ENCODE assay signal across 13 mouse cellular contexts in genomic region chr1:191639200-191639807, GRCm38 (mm10).
DNase-seq lines count a peak whose midpoint lies in the region.
"Had no signal": no experiment of that assay in that cellular context is flagged by ENCODE, and none has a peak within 500 bp of the region (broad histone marks: within the 10 kb centered on the region; RNA-seq: fewer than 3 reads in every experiment).

No protein-coding gene starts in this region.

- intact Hi-C loops in left cerebral cortex, postnatal 36 days (cut with DNase I): no loop called here

- DNase-seq in frontal cortex, postnatal 36 days (ENCODE audit: low spot score in 2 of 2): peak; percentile 42 to 70
- DNase-seq in frontal cortex, postnatal 25 days (ENCODE audit: low spot score in 2 of 2): no peak
- peak; percentile 26 to 50 for DNase-seq in right cerebral cortex, adult 2 months (ENCODE audit: low spot score in 2 of 2)
- DNase-seq in right cerebral cortex, postnatal 14 days: no peak
- peak; percentile 45 to 49 for DNase-seq in left cerebral cortex, postnatal 36 days (ENCODE audit: low spot score in 2 of 2)
- no peak for DNase-seq in cerebellum, postnatal 25 days
- DNase-seq in natural killer cell, adult 2 months (ENCODE audit: low spot score in 2 of 2): no peak
- DNase-seq in embryo, embryonic 10.5 days (ENCODE audit: low spot score): no peak
- DNase-seq: adrenal gland, postnatal 10 days; cerebellum, adult 18-20 months; gastrocnemius, postnatal 25 days; heart, postnatal 14 days; kidney, postnatal 10 days had no signal

Comparison
In these comparisons a context has a peak if more than half of its experiments do, and no peak if none do; other contexts are left out.
1. DNase-seq: peak in frontal cortex, postnatal 36 days (2 of 2), right cerebral cortex, adult 2 months (2 of 2) and left cerebral cortex, postnatal 36 days (2 of 2); none in frontal cortex, postnatal 25 days (0 of 2), right cerebral cortex, postnatal 14 days (single experiment), cerebellum, postnatal 25 days (0 of 2), natural killer cell, adult 2 months (0 of 2) and embryo, embryonic 10.5 days (single experiment).